Mouse (Mus musculus) limb, embryonic 12.5 days (tissue): ENCODE results near the gene Tfip11. TPM values are rescaled to one million over a fixed set of nuclear protein-coding genes. Genes with fewer than 3 reads are reported as not detected.

ENCODE experiments used
- ATAC-seq: fragments of 200-750 bp; cut with Nextera tagmentation; 2 replicates; pipeline ENCODE4 v1.8.0; 2017; ENCODE audit warnings: low read depth, moderate TSS enrichment; ENCODE audit not compliant: insufficient number of reproducible peaks, insufficient read depth, low FRiP score, low TSS enrichment
- H3K27ac ChIP-seq: fragments of 300-500 bp; sonication (generic); 2 replicates; pipeline ENCODE4 v1.5.1; 2016; ENCODE audit warnings: mild to moderate bottlenecking, moderate library complexity
- H3K27me3 ChIP-seq: fragments of 300-500 bp; sonication (generic); 2 replicates; pipeline ENCODE4 v1.6.1; 2016; ENCODE audit warnings: mild to moderate bottlenecking, moderate library complexity
- H3K36me3 ChIP-seq: fragments of 300-500 bp; sonication (generic); 2 replicates; pipeline ENCODE4 v1.6.1; 2016; ENCODE audit warnings: mild to moderate bottlenecking, moderate library complexity
- H3K4me1 ChIP-seq: fragments of 300-500 bp; sonication (generic); replicated peaks from 2 replicates; pipeline ENCODE4 v1.6.1; 2016
- H3K4me2 ChIP-seq: fragments of 300-500 bp; sonication (generic); 2 replicates; pipeline ENCODE4 v1.6.1; 2016; ENCODE audit warnings: mild to moderate bottlenecking, moderate library complexity
- H3K4me3 ChIP-seq: fragments of 300-500 bp; sonication (generic); replicated peaks from 2 replicates; pipeline ENCODE4 v1.5.1; 2016; ENCODE audit warnings: mild to moderate bottlenecking
- H3K9ac ChIP-seq: fragments of 300-500 bp; sonication (generic); replicated peaks from 2 replicates; pipeline ENCODE4 v1.6.1; 2016; ENCODE audit warnings: mild to moderate bottlenecking, moderate library complexity
- H3K9me3 ChIP-seq: fragments of 300-500 bp; sonication (generic); 2 replicates; pipeline ENCODE4 v1.6.1; 2016; ENCODE audit warnings: mild to moderate bottlenecking, moderate library complexity
- WGBS: fragments of 180-500 bp; shearing (Covaris S2); methylation state at CpG from one replicate; pipeline ENCODE4 v1.1.7; 2016; 5-methylcytosine and 5-hydroxymethylcytosine counted together
- polyA plus RNA-seq: library from polyadenylated mRNA; unstranded; fragments of >200 nt; fragmentation: Nextera tagmentation; extraction: Ambion mirVana; gene quantifications from 2 replicates; pipeline ENCODE4 v1.2.1, GENCODE M21; 2016

The Tfip11 gene
- polyA plus RNA-seq, 1 experiment from 2014 or later: 38.2 TPM

- 84% methylated on average over 6 of the region's 6 CpGs for WGBS
- Histone ChIP-seq H3K9me3 (no peaks in the 10 kb centered on the region), H3K4me2 (no peak overlapping the region), H3K27ac (no peak overlapping the region), H3K4me3 (no peak overlapping the region), H3K4me1 (peaks cover 22% of the 10 kb centered on the region), H3K36me3 (peaks cover 9% of the 10 kb centered on the region), H3K27me3 (no peaks in the 10 kb centered on the region; the same call in 1 of the 2 replicates), H3K9ac (no peak overlapping the region)
- no peak for ATAC-seq
Observed at GRCm38 (mm10) chr5:112323246-112323645, 2.9 kb upstream of the Tfip11 start.

- WGBS: 28% methylated on average over 24 of the region's 24 CpGs
- Histone ChIP-seq H3K27ac (no peak overlapping the region; the same call in 1 of the 2 replicates), H3K4me1 (peaks cover 22% of the 10 kb centered on the region), H3K36me3 (peaks cover 24% of the 10 kb centered on the region), H3K27me3 (no peaks in the 10 kb centered on the region; the same call in 1 of the 2 replicates), H3K4me3 (peak overlapping the region; percentile 98; the same call in 1 of the 2 replicates), H3K9me3 (no peaks in the 10 kb centered on the region), H3K9ac (no peak overlapping the region; the same call in 1 of the 2 replicates), H3K4me2 (peak overlapping the region; percentile 88)
- no peak; the same call in 1 of the 2 replicates for ATAC-seq
Observed at GRCm38 (mm10) chr5:112324637-112325545, 1.3 kb upstream of the Tfip11 start.

GRCm38 (mm10) chr5:112326446-112327009 lies 370 bp downstream of the Tfip11 start:
- Histone ChIP-seq H3K27ac (no peak overlapping the region), H3K4me1 (peaks cover 22% of the 10 kb centered on the region), H3K27me3 (no peaks in the 10 kb centered on the region; the same call in 1 of the 2 replicates), H3K9me3 (no peaks in the 10 kb centered on the region), H3K4me3 (peak overlapping the region; percentile 98), H3K9ac (peak overlapping the region; percentile 71), H3K36me3 (peaks cover 41% of the 10 kb centered on the region), H3K4me2 (peak overlapping the region; percentile 88)
- WGBS: 2% methylated on average over 32 of the region's 33 CpGs
- ATAC-seq: peak; percentile 39; the same call in 1 of the 2 replicates

GRCm38 (mm10) chr5:112327854-112328253 lies 1.7 kb downstream of the Tfip11 start:
- Histone ChIP-seq H3K4me1 (peaks cover 22% of the 10 kb centered on the region), H3K9ac (no peak overlapping the region), H3K27ac (no peak overlapping the region), H3K9me3 (no peaks in the 10 kb centered on the region), H3K4me3 (no peak overlapping the region), H3K36me3 (peaks cover 54% of the 10 kb centered on the region), H3K27me3 (no peaks in the 10 kb centered on the region), H3K4me2 (no peak overlapping the region)
- WGBS: 92% methylated on average over 15 of the region's 15 CpGs
- no peak for ATAC-seq

GRCm38 (mm10) chr5:112329805-112330564 lies 3.8 kb downstream of the Tfip11 start:
- no peak overlapping the region for H3K4me3 ChIP-seq
- H3K27ac ChIP-seq: no peak overlapping the region
- no peak overlapping the region for H3K9ac ChIP-seq
- no peaks in the 10 kb centered on the region for H3K27me3 ChIP-seq
- WGBS: 90% methylated on average over 14 of the region's 14 CpGs
- no peak overlapping the region for H3K4me2 ChIP-seq
- no peaks in the 10 kb centered on the region for H3K9me3 ChIP-seq
- H3K4me1 ChIP-seq: peaks cover 17% of the 10 kb centered on the region
- peaks cover 75% of the 10 kb centered on the region for H3K36me3 ChIP-seq
- no peak for ATAC-seq

GRCm38 (mm10) chr5:112335473-112335872 lies 9.3 kb downstream of the Tfip11 start:
- H3K36me3 ChIP-seq: peaks cover 95% of the 10 kb centered on the region
- H3K4me2 ChIP-seq: no peak overlapping the region
- H3K9me3 ChIP-seq: no peaks in the 10 kb centered on the region
- H3K27me3 ChIP-seq: no peaks in the 10 kb centered on the region
- no peak overlapping the region for H3K27ac ChIP-seq
- ATAC-seq: no peak
- 27% methylated on average over 2 of the region's 2 CpGs for WGBS
- no peaks in the 10 kb centered on the region for H3K4me1 ChIP-seq
- no peak overlapping the region for H3K9ac ChIP-seq
- H3K4me3 ChIP-seq: no peak overlapping the region

- no peak overlapping the region for H3K4me3 ChIP-seq
- no peak overlapping the region for H3K9ac ChIP-seq
- WGBS: 94% methylated on average over 22 of the region's 22 CpGs
- H3K4me2 ChIP-seq: no peak overlapping the region
- no peak for ATAC-seq
- H3K27me3 ChIP-seq: no peaks in the 10 kb centered on the region
- H3K27ac ChIP-seq: no peak overlapping the region
- H3K9me3 ChIP-seq: no peaks in the 10 kb centered on the region
- peaks cover 4% of the 10 kb centered on the region for H3K4me1 ChIP-seq
- peaks cover 80% of the 10 kb centered on the region for H3K36me3 ChIP-seq
Observed at GRCm38 (mm10) chr5:112337004-112337403, 10.8 kb downstream of the Tfip11 start.

- Histone ChIP-seq H3K27ac (no peak overlapping the region), H3K27me3 (no peaks in the 10 kb centered on the region), H3K4me1 (peaks cover 18% of the 10 kb centered on the region), H3K4me3 (no peak overlapping the region), H3K9me3 (no peaks in the 10 kb centered on the region), H3K4me2 (no peak overlapping the region), H3K36me3 (peaks cover 58% of the 10 kb centered on the region), H3K9ac (no peak overlapping the region)
- 66% methylated on average over 7 of the region's 7 CpGs for WGBS
- ATAC-seq: no peak
Observed at GRCm38 (mm10) chr5:112339215-112339614, 13.1 kb downstream of the Tfip11 start.

GRCm38 (mm10) chr5:112342463-112343204 lies 16.5 kb downstream of the Tfip11 start, which contains the start of the genes Srrd and Hps4:
Srrd (minus strand) TSS chr5:112343040.
Hps4 (plus strand) TSS chr5:112343083.
- peak within 1 kb of the TSS; percentile 45; the same call in 1 of the 2 replicates for H3K27ac ChIP-seq
- no peaks in the 10 kb centered on the region for H3K9me3 ChIP-seq
- peak within 1 kb of the TSS; percentile 88 for H3K9ac ChIP-seq
- peak within 1 kb of the TSS; percentile 91 for H3K4me3 ChIP-seq
- 0 out of 2 replicates have a peak, but pooled peaks have one; percentile 27 for ATAC-seq
- H3K4me1 ChIP-seq: peaks cover 30% of the 10 kb centered on the region
- peak within 1 kb of the TSS; percentile 83 for H3K4me2 ChIP-seq
- H3K36me3 ChIP-seq: peaks cover 43% of the 10 kb centered on the region
- 2% methylated on average over 59 of the region's 64 CpGs for WGBS
- H3K27me3 ChIP-seq: no peaks in the 10 kb centered on the region

GRCm38 (mm10) chr5:112343205-112343595 lies 17.0 kb downstream of the Tfip11 start:
- H3K36me3 ChIP-seq: peaks cover 42% of the 10 kb centered on the region
- H3K4me1 ChIP-seq: peaks cover 30% of the 10 kb centered on the region
- 0 out of 2 replicates have a peak overlapping the region, but pooled peaks have one; percentile 20 for H3K27ac ChIP-seq
- H3K27me3 ChIP-seq: no peaks in the 10 kb centered on the region
- peak; percentile 64 for ATAC-seq
- H3K4me2 ChIP-seq: peak overlapping the region; percentile 83
- peak overlapping the region; percentile 91 for H3K4me3 ChIP-seq
- peak overlapping the region; percentile 88 for H3K9ac ChIP-seq
- H3K9me3 ChIP-seq: no peaks in the 10 kb centered on the region
- WGBS: under 1% methylated on average over 20 of the region's 24 CpGs
